Mouse (Mus musculus): ENCODE results near the gene Gm17660.
A peak's percentile ranks its signal among the peaks of the same experiment; 100 is the strongest.

Gm17660 gene

DNA sequence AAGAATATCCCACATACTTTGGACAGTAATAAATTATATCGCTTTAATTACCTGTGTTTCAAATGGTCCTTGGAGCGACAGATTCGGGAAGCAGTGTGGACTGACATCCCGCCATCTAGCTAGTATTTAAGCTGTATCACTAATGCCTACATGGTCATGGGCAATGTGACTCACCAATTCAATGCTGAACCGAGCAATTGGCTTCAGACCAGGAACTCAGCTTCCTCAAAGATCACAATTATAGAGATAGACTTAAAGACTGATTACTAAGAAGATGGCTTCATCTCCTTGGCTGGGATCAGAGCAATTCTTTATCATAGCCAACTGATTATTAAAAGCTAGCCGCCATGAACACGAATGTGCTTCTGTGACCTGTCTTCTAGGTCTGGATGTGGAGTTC is at the start of gene Gm17660:
TSS of gene Gm17660 (minus strand) at position 101 of the 400 bp plus-strand sequence.
- DNase-seq: no peak

- DNase-seq: no peak
These were observed 49.3 kb upstream of the Gm17660 start for GRCm38 (mm10) chr5:104126561-104127320.

GRCm38 (mm10) chr5:104124016-104124658 is 46.7 kb upstream of the Gm17660 start:
- no peak for DNase-seq

GRCm38 (mm10) chr5:104115890-104116289 is 38.5 kb upstream of the Gm17660 start:
- no peak for DNase-seq

GRCm38 (mm10) chr5:104115118-104115517 is 37.7 kb upstream of the Gm17660 start:
- peak in 1 of 2 experiments; percentile 20 for DNase-seq

GRCm38 (mm10) chr5:104113491-104114172 is 36.2 kb upstream of the Gm17660 start, which contains the start of gene Sparcl1:
Gene Sparcl1 (minus strand): TSS chr5:104113733.
- peak; percentile 29 to 39 for DNase-seq

DNA sequence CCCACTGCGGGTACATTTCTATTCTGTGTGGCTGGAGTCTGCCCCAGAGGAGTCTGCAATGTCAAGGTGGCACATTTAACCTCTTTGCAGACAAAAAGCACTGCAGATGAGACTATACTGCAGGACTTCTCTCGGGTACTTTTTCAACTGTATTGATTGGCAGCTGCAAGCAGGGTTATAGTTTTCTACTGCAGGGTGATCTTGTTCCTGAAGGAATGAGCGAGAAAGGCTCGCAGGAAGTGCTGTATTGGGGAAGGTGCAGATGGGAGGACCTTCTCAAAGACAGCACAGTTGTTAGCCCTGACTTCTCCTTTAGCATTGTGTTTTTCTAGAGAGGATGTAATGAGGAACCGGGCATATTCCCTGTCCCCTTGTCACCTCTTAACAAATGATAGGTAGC is 35.1 kb upstream of the Gm17660 start:
- no peak for DNase-seq

DNA sequence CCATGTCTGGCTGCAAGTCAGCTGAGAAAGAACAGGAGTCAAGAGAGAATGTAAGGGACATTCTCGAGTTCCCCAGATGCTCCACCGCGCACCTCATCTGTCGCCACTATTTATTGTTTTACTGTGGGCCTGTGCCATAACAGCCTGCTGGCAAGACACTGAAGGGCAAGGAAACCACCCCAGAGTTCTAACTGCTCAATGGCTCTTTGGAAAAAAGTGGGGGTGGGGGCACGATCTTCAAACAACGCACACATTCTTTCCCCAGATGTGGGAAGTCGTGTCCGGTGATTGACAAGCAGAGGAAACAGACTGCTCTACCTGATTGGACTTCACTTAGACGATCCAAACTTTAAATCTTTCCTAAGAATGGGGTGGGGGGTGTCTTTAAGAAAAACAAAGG is 34.6 kb upstream of the Gm17660 start:
- no peak for DNase-seq

DNA sequence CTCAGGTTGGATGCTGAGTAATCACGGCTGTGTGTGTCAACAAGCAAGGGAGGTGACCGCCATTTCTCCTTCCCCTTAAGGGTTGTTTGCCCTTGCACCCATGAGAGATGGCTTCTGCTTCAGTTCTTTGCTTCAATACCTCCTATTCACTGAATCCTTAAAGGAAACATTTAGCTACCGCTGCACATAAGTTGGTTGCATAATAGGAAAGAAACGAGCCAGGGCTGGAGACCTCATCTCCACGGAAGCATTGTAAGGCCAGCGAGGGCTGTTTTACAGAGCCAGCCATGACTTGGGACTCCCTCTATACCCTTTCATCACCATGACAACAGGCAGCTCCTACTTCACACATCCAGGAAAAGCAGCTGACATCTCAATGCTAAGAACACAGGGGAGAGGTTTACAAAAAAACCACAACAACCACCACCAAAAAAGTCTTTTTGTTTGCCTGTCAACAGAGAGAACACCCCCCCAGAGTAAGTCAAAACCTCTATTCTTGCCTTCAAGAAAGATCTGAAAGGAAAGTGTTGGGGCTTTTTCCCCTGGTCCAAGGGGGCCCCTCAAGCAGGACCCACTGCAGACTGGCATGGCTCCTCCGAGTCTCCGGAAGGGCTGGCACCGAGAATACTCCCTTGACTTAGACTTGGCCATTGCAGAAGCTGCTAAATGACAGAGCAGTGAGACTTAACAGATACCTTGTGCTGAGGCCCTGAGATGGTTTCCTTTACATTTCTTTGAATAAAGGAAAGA is 32.9 kb upstream of the Gm17660 start:
- peak; percentile 8 to 21 for DNase-seq

- DNase-seq: no peak
These were observed 32.1 kb upstream of the Gm17660 start for GRCm38 (mm10) chr5:104109516-104109915.

DNA sequence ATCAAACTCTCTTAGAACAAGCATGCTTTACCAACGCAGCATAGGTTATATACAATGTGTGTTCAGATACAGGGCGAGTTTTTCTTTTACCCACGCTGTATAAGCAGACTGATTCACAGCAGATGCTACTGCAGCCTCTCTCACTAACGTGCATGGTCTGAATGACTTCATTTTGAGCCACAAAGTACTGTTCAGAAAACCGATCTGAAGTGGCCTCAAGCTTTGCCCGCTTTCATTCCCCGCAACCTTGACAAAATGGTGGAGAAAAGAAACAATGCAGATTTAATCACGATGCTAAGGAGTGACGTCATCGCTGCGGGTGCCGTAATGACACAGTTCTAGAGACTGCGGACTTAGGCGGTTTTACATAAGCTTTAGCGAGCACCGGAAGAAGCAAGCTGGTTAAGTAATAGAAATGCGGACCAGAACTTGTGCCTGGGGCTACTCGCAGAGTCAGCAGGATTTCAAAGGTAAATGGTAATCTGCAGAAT is 31.5 kb upstream of the Gm17660 start:
- peak; percentile 48 to 49 for DNase-seq

GRCm38 (mm10) chr5:104108127-104108875 is 30.9 kb upstream of the Gm17660 start:
- peak in 1 of 2 experiments; percentile 7 for DNase-seq

- DNase-seq: no peak
These were observed 26.7 kb upstream of the Gm17660 start for GRCm38 (mm10) chr5:104104111-104104510.

- DNase-seq: no peak
These were observed 25.8 kb upstream of the Gm17660 start for GRCm38 (mm10) chr5:104103171-104103570.

GRCm38 (mm10) chr5:104101678-104102531 is 24.5 kb upstream of the Gm17660 start:
- no peak for DNase-seq

DNA sequence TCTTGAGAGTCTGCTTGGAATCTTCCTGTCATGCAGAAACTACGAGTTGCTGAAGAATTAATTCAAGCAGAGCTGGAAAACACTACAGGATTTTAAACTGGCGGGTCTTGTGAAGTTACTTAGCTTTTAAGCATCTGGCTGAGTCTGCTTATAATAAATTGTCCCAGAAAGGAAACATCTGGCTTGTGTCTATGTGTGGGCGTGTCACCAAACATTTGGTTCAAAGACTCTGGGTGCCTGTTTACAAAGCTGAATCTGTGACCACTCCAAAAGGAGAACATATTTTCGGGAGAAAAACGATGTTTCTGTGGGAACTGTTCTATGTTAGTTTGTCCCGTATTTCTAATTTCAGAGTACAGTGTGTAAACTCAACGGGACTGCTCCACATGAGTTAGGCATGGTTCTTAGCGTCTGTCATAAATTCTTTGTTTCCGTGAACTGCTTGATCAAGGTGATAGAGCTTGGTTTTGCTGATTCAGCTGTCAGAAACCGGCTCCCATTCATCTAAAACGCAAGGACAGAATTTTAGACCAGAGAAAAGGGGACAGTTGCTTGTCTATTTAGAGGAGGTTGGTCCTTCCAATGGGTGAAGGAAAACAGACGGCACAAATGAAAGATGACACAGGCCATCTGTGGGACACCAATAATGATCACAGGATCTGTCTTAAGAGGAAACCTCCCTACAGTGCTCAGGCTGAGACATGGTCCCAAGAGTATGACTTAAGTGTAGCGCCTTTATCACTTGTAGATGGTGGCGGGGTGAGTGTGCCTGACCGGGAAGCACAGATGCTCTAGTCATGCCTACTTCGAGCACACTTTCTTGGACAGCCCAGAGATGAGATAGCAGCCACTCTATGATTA is 18.9 kb upstream of the Gm17660 start:
- DNase-seq: no peak

- no peak for DNase-seq
These were observed 18.1 kb upstream of the Gm17660 start for GRCm38 (mm10) chr5:104095416-104096077.

GRCm38 (mm10) chr5:104089751-104090150 is 12.3 kb upstream of the Gm17660 start:
- DNase-seq: no peak

DNA sequence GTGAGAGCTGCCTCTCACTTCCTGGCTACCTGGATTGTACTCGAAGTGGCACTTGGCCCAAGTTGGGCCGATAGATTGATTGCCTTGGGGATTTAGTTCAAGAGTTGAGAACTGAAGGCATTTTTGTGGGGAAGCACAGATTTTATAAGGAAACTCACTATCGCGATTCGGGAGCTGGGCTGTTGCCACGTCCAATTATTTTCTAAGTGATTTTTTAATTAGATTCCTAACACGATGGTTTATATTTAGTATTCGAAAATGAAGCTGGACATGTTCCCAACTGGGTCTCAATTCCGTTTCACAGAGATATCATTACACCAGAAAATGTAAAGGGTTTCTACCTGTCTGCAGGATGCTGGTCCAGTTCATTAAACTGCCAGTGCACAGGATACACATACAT is 8.0 kb upstream of the Gm17660 start:
- no peak for DNase-seq
